Mouse (Mus musculus): ENCODE measurements around the gene Kcnc4. TPM values are rescaled to one million over a fixed set of nuclear protein-coding genes. Genes with fewer than 3 reads are reported as not detected.

The Kcnc4 gene
- polyA plus RNA-seq, 1 experiment from 2014 or later = not detected

- Histone ChIP-seq H3K4me3 (replicated peaks) (no peak overlapping the region), H3K36me3 (replicated peaks) (no peaks in the 10 kb centered on the region), H3K4me2 (no peak overlapping the region), H3K4me1 (replicated peaks) (no peaks in the 10 kb centered on the region), H3K27me3 (no peaks in the 10 kb centered on the region), H3K27ac (replicated peaks) (no peak overlapping the region), H3K9ac (no peak overlapping the region), H3K9me3 (replicated peaks) (no peaks in the 10 kb centered on the region)
- WGBS (ENCODE audit: insufficient replicate concordance) = 72% methylated on average over 2 of the region's 2 CpGs
- no peak for ATAC-seq (ENCODE audit: insufficient read depth)
Observed at GRCm38 (mm10) chr3:107420156-107420555, 39.2 kb downstream of the Kcnc4 start.

DNA sequence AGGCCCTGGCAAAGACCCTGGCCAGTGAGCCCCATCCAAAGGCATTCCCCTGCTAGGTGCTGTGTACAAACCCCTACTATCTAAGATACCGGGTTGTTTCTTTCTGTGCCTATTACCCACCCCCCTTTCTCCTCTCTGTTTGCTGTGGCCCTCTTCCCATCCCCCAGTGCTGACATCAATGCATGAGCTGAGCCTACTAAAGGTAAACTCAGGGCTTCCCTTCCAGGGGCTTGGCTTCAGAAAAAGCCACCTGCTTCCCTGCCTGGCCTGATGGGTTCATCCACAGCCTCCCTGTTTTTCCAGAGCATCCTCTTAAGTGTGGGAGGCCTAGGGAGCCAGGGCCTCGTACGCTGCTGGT, 42.1 kb downstream of the Kcnc4 start:
- WGBS (ENCODE audit: insufficient replicate concordance) = 62% methylated on average over 3 of the region's 3 CpGs
- H3K27me3 ChIP-seq = 0 out of 2 replicates have a peak, but pooled peaks cover 3% of the 10 kb centered on the region
- no peaks in the 10 kb centered on the region for H3K36me3 ChIP-seq (replicated peaks)
- no peak overlapping the region for H3K4me2 ChIP-seq
- H3K9me3 ChIP-seq (replicated peaks) = no peaks in the 10 kb centered on the region
- no peak for ATAC-seq (ENCODE audit: insufficient read depth)
- H3K27ac ChIP-seq (replicated peaks) = no peak overlapping the region
- H3K4me3 ChIP-seq (replicated peaks) = no peak overlapping the region
- no peak overlapping the region for H3K9ac ChIP-seq
- H3K4me1 ChIP-seq (replicated peaks) = no peaks in the 10 kb centered on the region

DNA sequence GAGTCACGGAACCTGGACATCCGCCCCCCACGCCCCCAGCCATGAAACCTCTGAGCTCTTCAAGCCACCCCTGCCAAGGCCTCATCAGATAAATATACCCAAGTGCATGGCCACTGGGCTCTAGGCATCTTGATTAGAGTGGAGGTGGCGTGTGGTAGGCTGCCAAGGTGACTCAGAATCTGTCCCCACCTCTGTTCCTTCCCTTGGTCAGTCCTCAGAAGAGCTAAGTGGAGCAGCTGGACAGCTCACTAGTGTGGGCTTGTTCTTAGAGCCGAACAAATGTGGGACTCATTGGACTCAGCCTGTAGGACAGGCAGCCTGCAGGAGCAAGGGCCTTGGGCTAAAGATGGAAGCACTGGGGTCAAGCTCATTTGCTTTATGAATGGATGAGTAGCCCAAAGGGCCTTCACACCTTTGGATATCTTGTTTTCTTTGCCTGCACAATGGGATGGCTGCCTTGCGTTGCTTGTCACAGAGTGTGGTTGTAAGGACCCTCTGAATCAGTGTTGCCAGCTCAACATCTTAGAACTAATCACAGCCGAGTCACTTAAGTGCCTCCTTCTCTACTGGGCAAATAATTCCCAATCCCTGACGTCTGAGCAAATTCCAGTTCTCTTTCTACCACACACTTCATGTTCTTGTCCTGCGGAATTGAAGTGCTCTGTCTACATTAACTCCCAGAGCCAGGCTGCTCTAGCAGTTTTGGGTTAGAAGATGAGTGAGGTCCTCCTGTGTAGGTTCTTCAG, 42.6 kb downstream of the Kcnc4 start:
- no peak overlapping the region for H3K4me2 ChIP-seq

DNA sequence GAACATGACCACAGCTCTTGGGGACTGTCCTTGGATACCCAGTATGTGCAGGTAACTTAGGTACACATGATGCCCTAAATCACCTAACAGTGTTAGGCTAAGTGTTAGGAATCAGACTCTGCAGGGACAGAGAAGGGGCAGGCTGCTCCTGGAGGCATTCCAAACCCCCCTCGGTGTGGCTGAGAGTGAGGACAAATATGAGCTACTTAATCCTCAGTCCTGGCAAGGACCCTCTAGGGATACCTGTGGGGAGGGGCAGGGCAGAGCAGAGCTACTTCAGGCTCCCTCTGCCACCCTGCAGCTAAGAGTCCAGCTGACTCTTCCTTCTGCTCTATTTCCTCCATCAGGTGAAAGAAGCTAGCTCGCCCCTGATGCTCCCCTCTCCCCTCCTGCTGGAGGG, 46.3 kb downstream of the Kcnc4 start:
- 23% methylated on average over 2 of the region's 2 CpGs for WGBS (ENCODE audit: insufficient replicate concordance)
- no peak overlapping the region for H3K4me3 ChIP-seq (replicated peaks)
- H3K4me2 ChIP-seq = no peak overlapping the region
- H3K9ac ChIP-seq = no peak overlapping the region
- H3K9me3 ChIP-seq (replicated peaks) = no peaks in the 10 kb centered on the region
- H3K27ac ChIP-seq (replicated peaks) = no peak overlapping the region
- no peaks in the 10 kb centered on the region for H3K36me3 ChIP-seq (replicated peaks)
- no peak for ATAC-seq (ENCODE audit: insufficient read depth)
- no peaks in the 10 kb centered on the region for H3K4me1 ChIP-seq (replicated peaks)
- H3K27me3 ChIP-seq = 0 out of 2 replicates have a peak, but pooled peaks cover 7% of the 10 kb centered on the region

More for the DNA sequence above, 42.6 kb downstream of the Kcnc4 start:
- Histone ChIP-seq H3K27me3 (0 out of 2 replicates have a peak, but pooled peaks cover 7% of the 10 kb centered on the region), H3K4me3 (replicated peaks) (no peak overlapping the region), H3K9me3 (replicated peaks) (no peaks in the 10 kb centered on the region), H3K4me1 (replicated peaks) (no peaks in the 10 kb centered on the region), H3K36me3 (replicated peaks) (no peaks in the 10 kb centered on the region), H3K27ac (replicated peaks) (no peak overlapping the region), H3K9ac (no peak overlapping the region)
- 59% methylated on average over 9 of the region's 9 CpGs for WGBS (ENCODE audit: insufficient replicate concordance)
- ATAC-seq (ENCODE audit: insufficient read depth) = no peak

DNA sequence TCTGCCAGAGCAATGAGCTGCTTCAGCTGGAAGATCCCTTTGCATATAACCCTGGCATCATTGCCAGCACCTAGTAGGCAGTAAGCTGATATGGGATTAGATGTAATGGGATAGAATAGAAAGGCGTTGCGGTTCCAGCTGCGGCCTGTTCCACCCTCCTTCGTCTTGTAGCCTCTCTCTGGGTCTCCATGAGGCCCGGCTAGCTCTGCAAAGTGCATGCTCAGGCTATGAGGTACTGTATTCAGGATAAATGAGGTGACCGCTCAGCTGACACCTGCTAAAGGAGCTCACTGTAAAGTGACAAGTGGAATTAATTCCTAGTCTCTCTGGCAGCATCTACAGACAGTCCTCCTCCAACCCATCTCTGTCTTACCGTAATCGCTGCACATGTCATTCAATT, 46.8 kb downstream of the Kcnc4 start:
- ATAC-seq (ENCODE audit: insufficient read depth) = no peak

GRCm38 (mm10) chr3:107411669-107412068, 47.7 kb downstream of the Kcnc4 start:
- no peak overlapping the region for H3K4me2 ChIP-seq
- WGBS (ENCODE audit: insufficient replicate concordance) = 50% methylated on average over 4 of the region's 4 CpGs
- ATAC-seq (ENCODE audit: insufficient read depth) = no peak
- H3K4me3 ChIP-seq (replicated peaks) = no peak overlapping the region
- H3K4me1 ChIP-seq (replicated peaks) = no peaks in the 10 kb centered on the region
- H3K9ac ChIP-seq = no peak overlapping the region
- H3K27ac ChIP-seq (replicated peaks) = no peak overlapping the region
- H3K9me3 ChIP-seq (replicated peaks) = no peaks in the 10 kb centered on the region
- H3K36me3 ChIP-seq (replicated peaks) = no peaks in the 10 kb centered on the region
- H3K27me3 ChIP-seq = 0 out of 2 replicates have a peak, but pooled peaks cover 7% of the 10 kb centered on the region

More for the DNA sequence above, 46.8 kb downstream of the Kcnc4 start:
- Histone ChIP-seq H3K4me3 (replicated peaks) (no peak overlapping the region), H3K9me3 (replicated peaks) (no peaks in the 10 kb centered on the region), H3K4me1 (replicated peaks) (no peaks in the 10 kb centered on the region), H3K36me3 (replicated peaks) (no peaks in the 10 kb centered on the region), H3K27me3 (0 out of 2 replicates have a peak, but pooled peaks cover 7% of the 10 kb centered on the region), H3K27ac (replicated peaks) (no peak overlapping the region), H3K9ac (no peak overlapping the region), H3K4me2 (no peak overlapping the region)
- 68% methylated on average over 8 of the region's 8 CpGs for WGBS (ENCODE audit: insufficient replicate concordance)

- Histone ChIP-seq H3K4me3 (replicated peaks) (no peak overlapping the region), H3K4me2 (no peak overlapping the region), H3K36me3 (replicated peaks) (no peaks in the 10 kb centered on the region), H3K27me3 (no peaks in the 10 kb centered on the region), H3K27ac (replicated peaks) (no peak overlapping the region), H3K9ac (no peak overlapping the region), H3K4me1 (replicated peaks) (no peaks in the 10 kb centered on the region), H3K9me3 (replicated peaks) (no peaks in the 10 kb centered on the region)
- no peak for ATAC-seq (ENCODE audit: insufficient read depth)
- WGBS (ENCODE audit: insufficient replicate concordance) = 72% methylated on average over 7 of the region's 7 CpGs
Observed at GRCm38 (mm10) chr3:107401401-107401800, 58.0 kb downstream of the Kcnc4 start.

DNA sequence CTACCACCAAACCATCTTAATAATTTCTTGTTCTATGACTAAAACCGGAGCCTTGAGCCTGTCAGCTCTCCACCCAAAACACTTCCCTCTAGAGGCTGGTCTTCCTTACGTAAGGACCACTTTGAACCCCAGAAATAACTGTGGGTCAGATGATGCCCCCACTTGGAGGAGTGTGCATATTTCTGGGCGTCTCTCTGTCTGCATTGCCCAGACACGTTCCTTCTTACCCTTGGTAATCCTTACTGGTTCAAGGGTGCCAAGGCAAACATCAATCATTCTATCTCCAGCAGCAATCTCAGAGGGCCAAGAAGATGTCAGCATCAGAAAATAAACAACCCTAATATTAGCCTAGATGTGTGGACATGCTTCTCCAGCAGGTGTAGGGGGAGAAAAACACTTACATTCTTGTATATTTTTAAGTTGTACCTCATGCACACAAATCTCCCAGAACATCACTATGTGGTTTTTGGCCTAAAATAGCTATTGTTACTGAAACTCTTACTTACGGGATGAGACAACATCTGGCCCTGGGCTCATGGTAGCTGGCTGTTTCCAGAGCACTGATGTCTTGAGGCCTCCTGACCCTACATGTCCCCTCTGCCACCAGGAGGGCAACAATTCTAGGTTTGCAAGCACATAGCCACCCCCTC, 59.2 kb downstream of the Kcnc4 start:
- H3K9me3 ChIP-seq (replicated peaks) = no peaks in the 10 kb centered on the region
- no peak overlapping the region for H3K4me3 ChIP-seq (replicated peaks)
- H3K36me3 ChIP-seq (replicated peaks) = no peaks in the 10 kb centered on the region
- H3K4me2 ChIP-seq = no peak overlapping the region
- H3K4me1 ChIP-seq (replicated peaks) = no peaks in the 10 kb centered on the region
- 56% methylated on average over 5 of the region's 5 CpGs for WGBS (ENCODE audit: insufficient replicate concordance)
- H3K27ac ChIP-seq (replicated peaks) = no peak overlapping the region
- H3K27me3 ChIP-seq = no peaks in the 10 kb centered on the region
- no peak overlapping the region for H3K9ac ChIP-seq
- ATAC-seq (ENCODE audit: insufficient read depth) = no peak

DNA sequence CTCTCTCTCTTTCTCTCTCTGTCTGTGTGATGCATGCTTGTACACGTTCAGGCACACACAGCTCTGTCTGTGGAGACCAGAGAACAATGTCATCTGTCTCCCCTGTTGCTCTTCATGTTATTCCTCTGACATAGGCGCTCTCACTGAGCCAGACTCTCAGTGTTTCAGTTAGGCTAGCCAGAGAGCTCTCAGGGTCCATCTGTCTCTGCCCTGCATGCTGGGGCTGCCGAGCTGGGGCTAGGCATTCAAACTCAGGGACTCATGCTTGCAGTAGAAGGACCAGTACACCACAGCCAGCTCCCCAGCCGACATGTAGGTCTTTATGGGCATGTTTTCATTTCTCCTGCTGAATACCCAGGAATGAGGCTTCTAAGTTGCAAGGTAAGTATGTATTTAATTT, 68.2 kb downstream of the Kcnc4 start:
- no peak overlapping the region for H3K4me3 ChIP-seq (replicated peaks)
- no peak for ATAC-seq (ENCODE audit: insufficient read depth)
- H3K4me1 ChIP-seq (replicated peaks) = 0 out of 2 replicates have a peak, but pooled peaks cover under 1% of the 10 kb centered on the region
- no peaks in the 10 kb centered on the region for H3K36me3 ChIP-seq (replicated peaks)
- no peaks in the 10 kb centered on the region for H3K27me3 ChIP-seq
- WGBS (ENCODE audit: insufficient replicate concordance) = 35% methylated on average over 4 of the region's 4 CpGs
- H3K4me2 ChIP-seq = no peak overlapping the region
- H3K27ac ChIP-seq (replicated peaks) = no peak overlapping the region
- H3K9ac ChIP-seq = no peak overlapping the region
- H3K9me3 ChIP-seq (replicated peaks) = no peaks in the 10 kb centered on the region

All from liver, embryonic 15.5 days (tissue).